In the genomic region with DNA sequence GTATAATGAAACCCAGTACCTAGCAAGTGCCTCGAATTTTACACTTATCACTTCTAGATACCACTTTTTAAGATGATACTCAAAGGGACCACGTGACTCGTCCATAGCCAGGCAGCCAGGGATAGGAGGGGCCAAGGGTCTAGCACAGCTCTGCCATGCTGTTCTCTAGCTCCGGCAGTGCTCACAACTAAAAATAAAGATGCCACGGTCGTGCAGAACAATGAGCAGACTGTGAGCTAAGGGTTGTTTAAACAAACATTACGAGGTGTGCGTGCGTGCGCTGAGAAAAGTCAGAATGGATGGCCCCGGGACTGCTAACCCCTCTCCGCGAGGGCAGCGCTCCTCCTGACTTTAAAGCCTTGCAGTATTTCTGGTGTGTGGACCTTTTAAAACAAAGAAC, we compare ENCODE assay signal across 15 mouse cellular contexts. TPM values are rescaled to one million over a fixed set of nuclear protein-coding genes. Genes with fewer than 3 reads are reported as not detected.
DNase-seq lines count a peak whose midpoint lies in the region; ATAC-seq and TF ChIP-seq lines count a peak whose summit lies in the region.
"Had no signal": no experiment of that assay in that cellular context is flagged by ENCODE, and none has a peak within 500 bp of the region (broad histone marks: within the 10 kb centered on the region; RNA-seq: fewer than 3 reads in every experiment).

No protein-coding gene starts in this region.

- no peaks in the 10 kb centered on the region for H3K79me2 ChIP-seq in myocyte (ENCODE audit: control insufficient read depth, insufficient read depth)

- 28% methylated on average over 14 of the region's 14 CpGs for WGBS in heart, embryonic 13.5 days
- 8% methylated on average over 14 of the region's 14 CpGs for WGBS in lung, embryonic 15.5 days
- 43% methylated on average over 14 of the region's 14 CpGs for WGBS in embryonic facial prominence, embryonic 10.5 days

- DNase-seq in heart, postnatal 25 days (ENCODE audit: low spot score), result no peak
- DNase-seq in lung, postnatal 25 days (ENCODE audit: low spot score), result no peak
- DNase-seq in embryonic facial prominence, embryonic 10.5 days (ENCODE audit: low spot score), result peak; percentile 32
- DNase-seq in adrenal gland, postnatal 36 days, result no peak
- DNase-seq: adrenal gland, adult 2 months; B cell, adult 2 months; cerebellum, adult 18-20 months; spleen, adult 18-20 months; thymus, postnatal 4 days had no signal

- H3K27me3 ChIP-seq in heart, embryonic 13.5 days (replicated peaks), result no peaks in the 10 kb centered on the region
- no peaks in the 10 kb centered on the region for H3K27me3 ChIP-seq in lung, embryonic 15.5 days
- peaks cover 21% of the 10 kb centered on the region for H3K27me3 ChIP-seq in embryonic facial prominence, embryonic 10.5 days (replicated peaks; ENCODE audit: low read depth, poor library complexity, severe bottlenecking)
- H3K27me3 ChIP-seq in myocyte (ENCODE audit: control insufficient read depth, insufficient read depth, insufficient read length), result no peaks in the 10 kb centered on the region

- H3K4me1 ChIP-seq in heart, embryonic 13.5 days, result peaks cover 12% of the 10 kb centered on the region
- 0 out of 2 replicates have a peak, but pooled peaks cover 3% of the 10 kb centered on the region for H3K4me1 ChIP-seq in lung, embryonic 15.5 days
- H3K4me1 ChIP-seq in embryonic facial prominence, embryonic 10.5 days, result peaks cover 10% of the 10 kb centered on the region
- H3K4me1 ChIP-seq: forebrain, embryonic 15.5 days had no signal

- ATAC-seq in heart, embryonic 13.5 days (ENCODE audit: extremely low read depth, insufficient number of reproducible peaks, low FRiP score, low TSS enrichment), result no peak
- peak; percentile 35; the same call in 1 of the 2 replicates for ATAC-seq in lung, embryonic 15.5 days (ENCODE audit: borderline replicate concordance, extremely low read depth, low FRiP score, low TSS enrichment)
- ATAC-seq: forebrain, embryonic 15.5 days had no signal

- intact Hi-C loops in heart, postnatal 25 days (cut with DNase I), result no loop called here

- H3K4me3 ChIP-seq in heart, embryonic 13.5 days, result no peak overlapping the region
- no peak overlapping the region for H3K4me3 ChIP-seq in lung, embryonic 15.5 days
- H3K4me3 ChIP-seq in embryonic facial prominence, embryonic 10.5 days, result no peak overlapping the region
- H3K4me3 ChIP-seq in myocyte, result no peak overlapping the region
- H3K4me3 ChIP-seq: erythroblast, embryonic 14.5 days; forebrain, embryonic 15.5 days; midbrain, embryonic 10.5 days had no signal

- H3K36me3 ChIP-seq in heart, embryonic 13.5 days, result no peaks in the 10 kb centered on the region
- H3K36me3 ChIP-seq in lung, embryonic 15.5 days, result no peaks in the 10 kb centered on the region
- no peaks in the 10 kb centered on the region for H3K36me3 ChIP-seq in embryonic facial prominence, embryonic 10.5 days (replicated peaks)
- H3K36me3 ChIP-seq in myocyte (ENCODE audit: control insufficient read depth, insufficient read depth), result no peaks in the 10 kb centered on the region
- H3K36me3 ChIP-seq: forebrain, embryonic 15.5 days; midbrain, embryonic 10.5 days had no signal

- no peak overlapping the region for H3K9ac ChIP-seq in heart, embryonic 13.5 days
- no peak overlapping the region for H3K9ac ChIP-seq in lung, embryonic 15.5 days
- H3K9ac ChIP-seq: forebrain, embryonic 15.5 days had no signal

- no peak overlapping the region for H3K27ac ChIP-seq in heart, embryonic 13.5 days (replicated peaks)
- no peak overlapping the region for H3K27ac ChIP-seq in lung, embryonic 15.5 days
- no peak overlapping the region for H3K27ac ChIP-seq in embryonic facial prominence, embryonic 10.5 days (replicated peaks)
- H3K27ac ChIP-seq: forebrain, embryonic 15.5 days; midbrain, embryonic 10.5 days had no signal

- H3K4me2 ChIP-seq in heart, embryonic 13.5 days, result peak overlapping the region; percentile 49
- peak overlapping the region; percentile 3; the same call in 1 of the 2 replicates for H3K4me2 ChIP-seq in lung, embryonic 15.5 days
- no peak overlapping the region for H3K4me2 ChIP-seq in myocyte (ENCODE audit: low read depth)
- H3K4me2 ChIP-seq: forebrain, embryonic 15.5 days had no signal

- no peak overlapping the region for H3ac ChIP-seq in myocyte (ENCODE audit: control insufficient read depth, insufficient read length)

- no peak for TF ChIP-seq POLR2A in myocyte (IDR thresholded peaks at IDR 0.05; ENCODE audit: insufficient read length, low read depth)

- H3K9me3 ChIP-seq in heart, embryonic 13.5 days, result no peaks in the 10 kb centered on the region
- H3K9me3 ChIP-seq in lung, embryonic 15.5 days, result no peaks in the 10 kb centered on the region
- no peaks in the 10 kb centered on the region for H3K9me3 ChIP-seq in embryonic facial prominence, embryonic 10.5 days
- H3K9me3 ChIP-seq: forebrain, embryonic 15.5 days; midbrain, embryonic 10.5 days had no signal

TF ChIP-seq in myocyte, 11 proteins besides CTCF, POLR2A, EP300 and RAD21:
- peak; percentile 10 for TF ChIP-seq USF1 (IDR thresholded peaks at IDR 0.05; ENCODE audit: low read depth)
- TF ChIP-seq E2F4 (IDR thresholded peaks at IDR 0.05; ENCODE audit: insufficient read depth), result no peak
- TF ChIP-seq REST (IDR thresholded peaks at IDR 0.05; ENCODE audit: insufficient read depth, insufficient read length), result no peak
- no peak for TF ChIP-seq MYOD1 (IDR thresholded peaks at IDR 0.05; ENCODE audit: control insufficient read depth in 1 of 3, insufficient read length in 2 of 3, low read depth in 2 of 3)

RNA-seq across cellular contexts. Expression of gene Pomp, which starts 27.4 kb away (rescaled TPM):
- 303 and 356 TPM in 2 replicates for polyA plus RNA-seq in heart, embryonic 13.5 days (2015; fragmentation: Nextera tagmentation; extraction: Ambion mirVana)
- total RNA-seq in heart, postnatal 25 days (2021), result 100 to 1,000 TPM; 129 to 142 TPM
- polyA plus RNA-seq in lung, embryonic 15.5 days (2015; fragmentation: Nextera tagmentation; extraction: Ambion mirVana), result 487 and 547 TPM in 2 replicates
- polyA plus RNA-seq in embryonic facial prominence, embryonic 10.5 days (2016; fragmentation: Nextera tagmentation; extraction: Ambion mirVana), result 513 and 534 TPM in 2 replicates
- polyA plus RNA-seq in myocyte (2012; fragmentation: generic; extraction: Trizol), result 220 TPM
- total RNA-seq in adrenal gland, postnatal 36 days (2021), result 100 to 1,000 TPM; 212 to 227 TPM
